Mouse (Mus musculus) thymus, adult 2 months (tissue): ENCODE data around the gene 2610301B20Rik.

ENCODE experiments used
- CTCF ChIP-seq: fragments of 200-500 bp; IDR thresholded peaks from 2 replicates; pipeline ENCODE4 v1.5.1; 2012; ENCODE audit warnings: mild to moderate bottlenecking, control low read depth, low read length, moderate library complexity, borderline replicate concordance; ENCODE audit not compliant: control insufficient read depth, poor library complexity, insufficient read depth; ENCODE audit errors: extremely low read depth
- POLR2A ChIP-seq: fragments of 200-500 bp; IDR thresholded peaks from 2 replicates; pipeline ENCODE4 v1.6.1; 2012; ENCODE audit warnings: mild to moderate bottlenecking, low read length, control low read depth, moderate library complexity; ENCODE audit not compliant: control insufficient read depth, poor library complexity, insufficient read depth; ENCODE audit errors: extremely low read depth

- TF ChIP-seq CTCF (no peak), POLR2A (no peak)
Observed at GRCm38 (mm10) chr4:10877057-10877456, 2.8 kb downstream of the 2610301B20Rik start.
